Mouse (Mus musculus) Patski (cell line): Measurements from ENCODE around the gene Mcoln2. TPM values are rescaled to one million over a fixed set of nuclear protein-coding genes. Genes with fewer than 3 reads are reported as not detected.
A peak's percentile ranks its signal among the peaks of the same experiment; 100 is the strongest.

Experiments used
- ATAC-seq: fragments of 100-300 bp; one replicate; pipeline ENCODE4 v1.8.0; 2021
- CTCF ChIA-PET: fragments of 350-600 bp; sonication (Branson Sonifier 250); formaldehyde crosslinking; loops from one replicate; lab custom pipeline; 2022; ENCODE audit warnings: inconsistent platforms; lab: Charles Lee
- POLR2A ChIA-PET: fragments of 350-600 bp; sonication (Branson Sonifier 250); formaldehyde crosslinking; loops from one replicate; lab custom pipeline; 2022; ENCODE audit warnings: antibody characterized with exemption, inconsistent platforms; lab: Charles Lee
- DNase-seq: peaks from one replicate; pipeline ENCODE4 v3.0.0-alpha.2; 2011; ENCODE audit warnings: low read depth, low spot score
- H3K27me3 ChIP-seq: fragments of 371-371 bp; one replicate; pipeline ENCODE4 v1.5.1; 2021
- CTCF ChIP-seq: fragments of 100-300 bp; IDR thresholded peaks from one replicate; pipeline ENCODE4 v1.5.1; 2021
- in situ Hi-C: fragments of 300-500 bp; cut with MboI; formaldehyde crosslinking; loops from 3 replicates; pipeline ENCODE4 v1.11.1; 2018; ENCODE audit warnings: low pct_unique_long_range_greater_than_20kb, mixed read lengths
- polyA plus RNA-seq: library from polyadenylated mRNA; unstranded; gene quantifications from one replicate; pipeline ENCODE4 v1.2.3, GENCODE M21; 2021

The Mcoln2 gene
- polyA plus RNA-seq = 0.03 TPM

- no peak for DNase-seq
- no peak for TF ChIP-seq CTCF
- peak; percentile 51 for ATAC-seq
- H3K27me3 ChIP-seq = no peaks in the 10 kb centered on the region
- in situ Hi-C loops = no loop called here
- CTCF ChIA-PET = interaction anchor here (1.2 kb wide), 1 partner anchor 8 kb away, joined by 4 read pairs; no protein-coding TSS in a partner anchor
- POLR2A ChIA-PET = no interaction called here
Measured at GRCm38 (mm10) chr3:146149156-146150057, at the start of gene Mcoln2. TSS of gene Mcoln2 (plus strand) at chr3:146149833.

DNA sequence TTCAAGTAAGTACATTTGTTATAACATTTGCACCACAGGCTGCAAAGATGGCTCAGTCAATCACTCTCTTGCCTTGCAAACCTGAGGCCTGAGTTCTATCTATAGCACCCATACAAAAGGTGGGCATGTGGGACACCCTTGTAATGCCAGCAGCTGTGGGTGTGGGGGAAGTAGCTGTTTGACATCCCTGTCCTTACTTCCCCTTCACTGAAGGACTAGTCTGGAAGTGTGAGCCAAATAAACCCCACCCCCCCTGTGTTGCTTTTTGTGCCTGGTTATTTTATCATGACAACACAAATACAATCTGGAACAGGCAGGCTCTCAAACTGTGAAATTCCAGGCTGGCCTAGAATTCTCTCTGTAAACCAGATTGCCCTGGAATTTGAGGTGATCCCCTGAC is 49.7 kb upstream of the Mcoln2 start:
- in situ Hi-C loops = no loop called here
- ATAC-seq = no peak
- ChIA-PET CTCF (interaction anchor here (1.0 kb wide), 1 partner anchor 78 kb away, joined by 4 read pairs; no protein-coding TSS in a partner anchor), POLR2A (no interaction called here)
- H3K27me3 ChIP-seq = no peaks in the 10 kb centered on the region
- DNase-seq = no peak
- no peak for TF ChIP-seq CTCF

- POLR2A ChIA-PET = no interaction called here
- no peak for ATAC-seq
- no peak for TF ChIP-seq CTCF
- in situ Hi-C loops = no loop called here
- no peak for DNase-seq
- H3K27me3 ChIP-seq = no peaks in the 10 kb centered on the region
- CTCF ChIA-PET = interaction anchor here (1.0 kb wide), 2 partner anchors 76 to 243 kb away, joined by 3 to 4 read pairs; no protein-coding TSS in a partner anchor
Measured at GRCm38 (mm10) chr3:146102049-146102448, 47.6 kb upstream of the Mcoln2 start.

DNA sequence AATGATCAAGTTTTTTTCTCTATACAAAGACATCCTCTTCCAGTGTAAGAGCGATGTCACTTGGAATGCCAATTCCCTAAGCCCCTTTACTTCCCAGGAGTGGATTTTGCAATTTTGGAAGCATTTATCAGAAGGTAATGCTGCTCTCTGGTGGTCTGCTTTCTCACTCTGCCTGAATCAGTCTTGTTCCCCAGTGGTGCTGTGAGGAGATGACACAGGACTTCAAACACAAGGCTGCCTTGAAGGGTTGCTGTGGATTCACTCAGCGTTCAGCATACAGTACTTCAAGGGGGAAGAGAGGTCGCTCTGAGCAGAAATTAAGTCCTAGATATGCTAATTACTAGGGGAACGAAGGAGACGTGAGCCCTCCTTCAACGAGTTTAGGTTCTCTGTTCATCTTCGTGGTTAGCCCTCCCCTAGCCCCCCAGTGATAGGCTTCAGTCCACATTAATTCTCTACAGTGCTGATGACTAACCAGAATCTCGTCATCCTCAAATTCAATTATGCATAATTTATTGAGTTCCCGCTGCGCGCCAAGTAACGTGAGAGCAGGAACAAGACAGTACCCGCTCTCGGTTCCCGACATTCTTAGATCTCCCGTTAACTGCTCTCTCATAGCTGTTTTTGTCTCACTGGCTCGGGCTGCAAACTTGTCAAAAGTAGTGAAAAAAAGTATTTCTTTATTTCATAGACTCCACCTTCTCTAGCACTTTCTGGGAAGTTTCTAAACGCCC is 42.4 kb upstream of the Mcoln2 start:
- DNase-seq = no peak
- POLR2A ChIA-PET = interaction anchor here (0.6 to 1.0 kb wide), 2 partner anchors 60 to 752 kb away, joined by 3 read pairs; no protein-coding TSS in a partner anchor
- in situ Hi-C loops = no loop called here
- H3K27me3 ChIP-seq = no peaks in the 10 kb centered on the region
- CTCF ChIA-PET = no interaction called here
- TF ChIP-seq CTCF = peak; percentile 36
- ATAC-seq = peak; percentile 73

DNA sequence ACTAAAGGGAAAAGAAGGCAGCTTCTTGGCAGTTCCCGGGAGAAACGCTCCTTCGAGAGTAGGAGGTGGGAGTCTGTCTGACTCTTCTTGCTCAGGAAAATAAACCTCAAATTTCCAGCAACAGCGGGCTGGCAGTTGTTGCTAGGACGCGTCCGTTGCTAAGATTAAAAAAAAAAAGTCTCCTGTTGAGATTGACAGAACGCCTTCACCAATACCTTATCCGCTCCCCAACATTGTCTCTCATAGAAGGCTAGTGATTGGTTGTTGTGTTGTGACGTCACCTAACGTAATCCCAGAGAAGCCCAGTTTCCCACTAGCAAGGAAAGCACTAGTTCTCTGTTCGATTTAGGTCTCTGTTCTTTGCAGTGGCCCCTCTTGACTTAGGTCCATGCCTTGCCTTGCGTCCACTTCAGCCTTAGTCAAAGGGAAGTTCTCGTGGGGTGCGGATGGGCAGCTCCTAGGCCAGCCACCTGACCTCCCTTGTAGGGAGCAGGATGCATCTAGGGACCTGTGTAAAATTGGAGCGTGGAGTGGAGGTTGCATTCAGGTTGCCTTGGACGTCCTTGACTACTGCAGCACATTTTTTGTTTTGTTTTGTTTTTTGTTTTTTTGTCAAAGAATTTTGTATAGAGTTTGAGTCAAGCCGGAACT is 41.6 kb upstream of the Mcoln2 start, which contains the start of gene Wdr63:
Wdr63 (minus strand) TSS at position 210 of the 651 bp plus-strand sequence.
- CTCF ChIA-PET = interaction anchor here (1.0 kb wide), 1 partner anchor 64 kb away, joined by 4 read pairs; no protein-coding TSS in a partner anchor

GRCm38 (mm10) chr3:146108945-146109344 is 40.7 kb upstream of the Mcoln2 start:
- H3K27me3 ChIP-seq = no peaks in the 10 kb centered on the region
- no peak for TF ChIP-seq CTCF
- no peak for DNase-seq
- in situ Hi-C loops = no loop called here
- POLR2A ChIA-PET = no interaction called here
- no peak for ATAC-seq
- CTCF ChIA-PET = interaction anchor here (0.7 kb wide), 1 partner anchor 11 kb away, joined by 3 read pairs; no protein-coding TSS in a partner anchor

More for the DNA sequence above, 41.6 kb upstream of the Mcoln2 start, which contains the start of gene Wdr63:
- no peak for DNase-seq
- ATAC-seq = peak; percentile 32
- POLR2A ChIA-PET = interaction anchor here (0.6 to 1.0 kb wide), 2 partner anchors 59 to 753 kb away, joined by 3 read pairs; no protein-coding TSS in a partner anchor
- no peak for TF ChIP-seq CTCF
- in situ Hi-C loops = no loop called here
- H3K27me3 ChIP-seq = no peaks in the 10 kb centered on the region

DNA sequence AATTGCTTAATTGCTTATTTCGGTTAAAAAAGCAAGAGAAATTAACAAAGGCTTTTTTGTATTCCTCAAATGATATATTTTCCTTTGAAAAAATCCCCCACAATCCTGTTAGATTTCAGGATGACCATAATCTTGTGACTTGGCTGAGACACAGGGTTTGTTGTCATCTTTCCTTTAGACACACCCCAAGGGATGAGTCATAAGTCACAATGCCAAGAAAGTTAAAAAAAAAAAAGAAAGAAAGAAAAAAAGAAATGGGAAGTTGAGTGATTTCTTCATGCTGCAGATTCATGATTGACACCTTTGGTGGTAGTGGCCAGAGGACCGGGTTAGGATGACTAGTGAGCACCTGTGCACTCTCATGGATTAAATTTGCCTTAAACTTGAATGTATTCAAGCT is 39.3 kb upstream of the Mcoln2 start:
- no peak for DNase-seq
- no peak for ATAC-seq
- no peak for TF ChIP-seq CTCF
- POLR2A ChIA-PET = no interaction called here
- in situ Hi-C loops = no loop called here
- H3K27me3 ChIP-seq = no peaks in the 10 kb centered on the region
- CTCF ChIA-PET = interaction anchor here (2.1 kb wide), 1 partner anchor 67 kb away, joined by 11 read pairs; no protein-coding TSS in a partner anchor

DNA sequence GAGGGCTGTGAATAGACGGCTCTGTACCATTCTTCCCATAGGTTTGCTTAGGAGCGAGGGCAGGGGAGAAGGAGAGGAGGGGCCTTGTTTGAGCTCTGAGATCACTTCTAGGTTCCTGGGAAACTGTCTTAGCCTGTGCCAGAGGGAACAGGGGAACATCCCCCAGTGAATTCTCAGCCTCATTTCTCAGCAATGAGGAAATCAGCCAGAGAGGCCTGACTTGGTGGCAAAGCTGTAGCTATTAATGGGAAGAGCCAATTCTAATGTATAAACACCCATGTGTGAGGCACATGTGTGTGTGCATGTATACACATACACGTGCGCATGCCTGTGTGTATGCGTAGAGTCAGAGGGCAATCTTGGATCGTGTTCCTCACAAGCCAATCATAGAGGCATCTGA is 38.7 kb upstream of the Mcoln2 start:
- no peaks in the 10 kb centered on the region for H3K27me3 ChIP-seq
- no peak for TF ChIP-seq CTCF
- no peak for DNase-seq
- CTCF ChIA-PET = interaction anchor here (2.1 kb wide), 1 partner anchor 67 kb away, joined by 11 read pairs; no protein-coding TSS in a partner anchor
- in situ Hi-C loops = no loop called here
- POLR2A ChIA-PET = no interaction called here
- ATAC-seq = no peak

DNA sequence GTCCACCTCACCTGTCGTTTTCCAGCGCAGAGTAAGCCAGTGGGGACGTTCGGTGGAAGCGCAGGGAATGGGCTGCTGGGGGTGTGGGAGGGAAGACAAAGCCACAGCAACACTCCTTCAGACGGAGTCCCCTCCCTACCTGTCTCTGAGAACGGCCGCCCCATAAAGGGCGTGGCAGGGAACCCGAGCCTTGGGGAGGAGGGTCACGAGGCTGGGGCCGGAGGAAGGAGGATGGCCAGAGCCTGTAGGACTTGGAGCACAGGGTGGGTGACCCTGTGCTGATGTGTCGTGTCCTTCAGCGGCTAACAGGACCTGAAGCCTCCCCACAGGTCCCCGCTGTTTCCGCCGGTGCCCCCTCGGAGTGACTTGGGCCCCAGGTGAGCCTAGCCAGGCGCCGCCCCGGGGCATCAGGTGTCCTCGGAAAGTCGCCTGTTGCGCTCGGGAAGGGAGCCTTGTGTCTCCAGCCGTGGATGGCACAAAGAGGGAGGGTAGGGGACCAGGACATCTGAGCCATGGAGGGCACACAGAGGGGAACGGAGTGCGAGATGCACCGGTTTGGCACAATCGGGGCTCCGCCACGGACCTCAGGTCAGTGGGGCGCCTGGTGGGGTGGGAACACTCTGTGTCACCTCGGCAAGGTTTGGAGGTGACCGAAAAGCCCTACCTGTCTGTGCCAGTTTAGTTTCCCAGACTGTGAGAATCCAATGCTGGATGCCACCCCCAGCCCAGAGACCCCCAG is 32.2 kb upstream of the Mcoln2 start, which contains the start of gene Mcoln3:
Mcoln3 (plus strand) TSS at position 193 of the 739 bp plus-strand sequence.
- ChIA-PET CTCF (no interaction called here), POLR2A (no interaction called here)
- ATAC-seq (no peak), DNase-seq (no peak)
- no peak for TF ChIP-seq CTCF
- H3K27me3 ChIP-seq = no peaks in the 10 kb centered on the region
- in situ Hi-C loops = no loop called here
